Mouse (Mus musculus) brain, embryonic 14.5 days (tissue): ENCODE data around the gene Bclaf3. TPM values are rescaled to one million over a fixed set of nuclear protein-coding genes. Genes with fewer than 3 reads are reported as not detected.

Experiments
- DNase-seq: peaks from one replicate; pipeline ENCODE4 v3.0.0-alpha.2; 2011; ENCODE audit warnings: low read depth
- CTCF ChIP-seq: fragments of 200-500 bp; IDR thresholded peaks from 2 replicates; pipeline ENCODE4 v1.5.1; 2012; ENCODE audit warnings: inconsistent platforms, mild to moderate bottlenecking, moderate library complexity, borderline replicate concordance; ENCODE audit not compliant: insufficient read depth, insufficient read length; ENCODE audit errors: extremely low read depth
- POLR2A ChIP-seq: fragments of 200-500 bp; IDR thresholded peaks from 2 replicates; pipeline ENCODE4 v1.6.1; 2012; ENCODE audit warnings: mild to moderate bottlenecking, inconsistent platforms, borderline replicate concordance; ENCODE audit not compliant: poor library complexity, insufficient read depth, insufficient read length, severe bottlenecking; ENCODE audit errors: extremely low read depth
- polyA plus RNA-seq: library from polyadenylated mRNA; depleted of rRNA; stranded (reverse); fragments of >200 nt; gene quantifications from 2 replicates; pipeline ENCODE4 v1.2.3, GENCODE M21; 2012; rRNA removed

The Bclaf3 gene
- polyA plus RNA-seq, 1 experiment = 21.7 TPM

DNA sequence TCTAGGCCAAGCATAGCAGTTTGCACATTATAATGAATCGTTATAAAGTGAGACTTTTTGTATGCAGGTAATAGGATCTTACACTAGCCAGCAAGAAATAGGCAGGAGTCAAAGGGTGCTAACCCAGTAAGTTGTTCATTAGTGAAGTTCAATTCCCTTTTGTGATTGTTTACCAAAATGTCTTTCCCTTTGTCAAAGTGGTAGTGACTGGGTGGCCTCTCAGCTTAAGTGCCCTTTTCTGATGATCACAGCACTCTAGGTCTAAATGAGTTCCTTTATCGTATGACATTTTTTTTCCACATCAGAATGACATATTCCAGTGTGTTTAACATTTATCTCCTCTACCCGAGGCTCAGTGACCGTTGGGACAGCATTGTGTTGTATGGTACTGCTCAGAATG lies 102.1 kb downstream of the Bclaf3 start:
- no peak for DNase-seq
- TF ChIP-seq POLR2A (no peak), CTCF (no peak)

DNA sequence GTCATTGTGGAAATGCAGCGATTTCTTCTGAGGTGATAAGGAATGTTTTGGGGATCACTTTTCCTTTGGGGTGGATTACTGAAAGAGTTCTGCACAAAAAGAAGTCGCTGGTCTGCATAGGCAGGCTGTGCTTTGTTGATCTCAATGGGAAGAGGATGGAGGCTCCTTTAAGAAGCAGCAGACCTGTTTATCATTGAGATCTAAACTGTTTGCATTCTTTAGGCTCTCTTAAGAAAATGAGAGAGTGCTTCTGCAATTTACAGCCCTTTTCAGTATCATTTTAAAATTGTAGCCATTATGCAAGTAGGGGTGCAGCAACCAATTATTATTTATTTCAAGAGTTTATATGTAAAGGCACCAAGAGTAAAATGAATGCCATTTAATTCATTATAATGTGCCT lies 102.7 kb downstream of the Bclaf3 start:
- TF ChIP-seq CTCF (no peak), POLR2A (no peak)
- DNase-seq = peak; percentile 3

DNA sequence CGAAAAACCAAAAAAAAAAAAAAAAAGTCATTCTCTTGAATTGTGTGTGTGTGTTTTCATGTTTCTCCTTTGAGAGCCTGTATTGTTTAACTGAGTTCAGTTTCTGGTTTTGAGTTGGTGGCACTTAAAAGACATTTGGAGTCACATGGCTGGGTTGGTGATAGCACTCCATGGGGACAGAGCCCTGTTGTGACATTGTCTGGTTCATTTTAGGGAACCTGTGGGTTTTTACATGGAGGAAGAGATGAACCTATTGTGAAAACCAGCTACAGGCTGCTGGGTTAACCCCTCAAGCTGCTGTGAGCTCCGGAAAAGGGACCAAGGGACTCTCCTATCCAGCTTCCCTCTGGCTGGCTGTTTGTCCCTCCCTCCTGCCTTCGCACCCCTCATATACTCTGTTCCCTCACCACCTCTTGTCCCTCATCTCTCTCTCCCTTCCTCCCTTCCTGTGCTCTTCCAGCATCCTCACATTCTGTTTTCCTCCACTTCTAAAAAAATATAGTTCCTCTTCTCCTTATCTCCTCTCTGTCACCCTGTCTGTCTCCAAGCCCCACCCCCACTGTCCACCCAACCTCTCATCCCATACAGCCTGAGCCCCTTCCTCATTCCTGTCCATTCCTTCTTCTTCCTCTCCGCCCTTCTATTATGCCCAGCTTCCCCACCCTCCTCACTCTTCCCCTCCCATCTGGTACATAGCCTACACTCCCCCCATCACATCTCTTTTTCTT lies 112.2 kb downstream of the Bclaf3 start:
- DNase-seq = no peak
- TF ChIP-seq CTCF (no peak), POLR2A (no peak)

DNA sequence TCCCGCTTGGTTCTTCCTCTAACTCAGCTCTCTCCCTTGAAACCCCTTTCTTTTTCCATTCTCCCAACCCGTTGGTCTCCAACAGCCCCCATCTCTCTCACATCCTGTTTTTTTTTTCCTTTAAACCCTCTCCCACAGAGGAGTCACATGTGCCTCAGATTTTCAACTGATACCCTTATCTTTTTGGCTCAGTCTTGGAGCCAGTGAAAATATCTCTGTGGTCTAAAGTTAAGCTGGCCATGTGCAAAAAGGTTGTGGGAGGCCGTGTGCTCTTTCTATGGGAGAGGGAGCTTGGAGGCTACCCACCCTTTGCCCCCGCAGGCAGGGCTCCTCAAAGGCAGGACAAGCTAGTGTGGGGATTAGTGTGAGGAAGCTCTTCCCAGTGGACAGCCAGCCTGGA lies 113.5 kb downstream of the Bclaf3 start:
- TF ChIP-seq POLR2A = no peak
- TF ChIP-seq CTCF = no peak

More for the DNA sequence above, 113.5 kb downstream of the Bclaf3 start:
- DNase-seq = no peak

Other genes starting within 250 kb of the Bclaf3 start
- 84.3 and 101 TPM in 2 replicates for gene Eif1ax, start 154.5 kb upstream of the Bclaf3 start, polyA plus RNA-seq
- 8.2 and 15.0 TPM in 2 replicates for gene Map7d2, start 112.1 kb upstream of the Bclaf3 start, polyA plus RNA-seq
- gene Sh3kbp1, start 100.6 kb downstream of the Bclaf3 start, polyA plus RNA-seq = 25.1 and 34.4 TPM in 2 replicates